Mouse (Mus musculus) hindbrain, postnatal 0 days (tissue): ENCODE results near the gene Grem1. TPM values are rescaled to one million over a fixed set of nuclear protein-coding genes. Genes with fewer than 3 reads are reported as not detected.

Source experiments
- ATAC-seq: fragments of 200-750 bp; cut with Nextera tagmentation; 2 replicates; pipeline ENCODE4 v1.8.0; 2017; ENCODE audit warnings: mild to moderate bottlenecking, moderate TSS enrichment, moderate library complexity
- DNase-seq: peaks from one replicate; pipeline ENCODE4 v3.0.0-alpha.2; 2015; ENCODE audit warnings: low spot score
- H3K27ac ChIP-seq: fragments of 300-500 bp; sonication (generic); 2 replicates; pipeline ENCODE4 v1.5.1; 2014; ENCODE audit warnings: mild to moderate bottlenecking
- H3K27me3 ChIP-seq: fragments of 300-500 bp; sonication (generic); 2 replicates; pipeline ENCODE4 v1.6.1; 2014; ENCODE audit warnings: low read length, mixed read lengths; ENCODE audit not compliant: insufficient read depth
- H3K36me3 ChIP-seq: fragments of 300-500 bp; sonication (generic); 2 replicates; pipeline ENCODE4 v1.6.1; 2014; ENCODE audit warnings: low read length, mixed read lengths; ENCODE audit not compliant: insufficient read depth
- H3K4me1 ChIP-seq: fragments of 300-500 bp; sonication (generic); 2 replicates; pipeline ENCODE4 v1.6.1; 2014; ENCODE audit warnings: antibody characterized with exemption, low read length, mixed read lengths; ENCODE audit not compliant: insufficient read depth
- H3K4me2 ChIP-seq: fragments of 300-500 bp; sonication (generic); 2 replicates; pipeline ENCODE4 v1.6.1; 2014; ENCODE audit warnings: low read depth, mild to moderate bottlenecking, low read length, moderate library complexity, mixed read lengths
- H3K4me3 ChIP-seq: fragments of 300-500 bp; sonication (generic); 2 replicates; pipeline ENCODE4 v1.5.1; 2014; ENCODE audit warnings: low read length
- H3K9ac ChIP-seq: fragments of 300-500 bp; sonication (generic); replicated peaks from 2 replicates; pipeline ENCODE4 v1.6.1; 2014; ENCODE audit warnings: mild to moderate bottlenecking, low read length, moderate library complexity, mixed read lengths
- H3K9me3 ChIP-seq: fragments of 300-500 bp; sonication (generic); 2 replicates; pipeline ENCODE4 v1.6.1; 2016; ENCODE audit warnings: low read length, mixed read lengths
- CTCF ChIP-seq: IDR thresholded peaks from 2 replicates; pipeline ENCODE4 v1.5.1; 2016; ENCODE audit warnings: antibody characterized with exemption, control low read depth, low read depth
- WGBS: fragments of 180-500 bp; shearing (Covaris S2); extraction: QIAGEN DNeasy Blood & Tissue Kit; methylation state at CpG from one replicate; pipeline ENCODE4 v1.1.7; 2014; 5-methylcytosine and 5-hydroxymethylcytosine counted together
- polyA plus RNA-seq: library from polyadenylated mRNA; unstranded; fragments of >200 nt; fragmentation: Nextera tagmentation; extraction: Ambion mirVana; gene quantifications from 2 replicates; pipeline ENCODE4 v1.2.1, GENCODE M21; 2015
- total RNA-seq: library from RNA; depleted of rRNA; stranded (reverse); fragments of >200 nt; gene quantifications from 2 replicates; pipeline ENCODE4 v1.2.3, GENCODE M21; 2014

Grem1 gene
- total and polyA plus RNA-seq, 2 experiments from 2014 or later = 1.6 to 4.5 TPM

- Histone ChIP-seq H3K36me3 (no peaks in the 10 kb centered on the region), H3K4me3 (no peak overlapping the region), H3K9me3 (no peaks in the 10 kb centered on the region), H3K4me1 (no peaks in the 10 kb centered on the region), H3K9ac (no peak overlapping the region), H3K4me2 (no peak overlapping the region), H3K27me3 (no peaks in the 10 kb centered on the region), H3K27ac (no peak overlapping the region)
- DNase-seq = no peak
- no peak for TF ChIP-seq CTCF
- ATAC-seq = no peak
- WGBS = 77% methylated on average over 13 of the region's 13 CpGs
Measured at GRCm38 (mm10) chr2:113798605-113799004, 40.2 kb upstream of the Grem1 start.

- H3K4me3 ChIP-seq = no peak overlapping the region
- H3K9ac ChIP-seq = no peak overlapping the region
- no peaks in the 10 kb centered on the region for H3K4me1 ChIP-seq
- WGBS = 55% methylated on average over 4 of the region's 4 CpGs
- TF ChIP-seq CTCF = no peak
- no peaks in the 10 kb centered on the region for H3K36me3 ChIP-seq
- no peak overlapping the region for H3K27ac ChIP-seq
- no peaks in the 10 kb centered on the region for H3K9me3 ChIP-seq
- no peaks in the 10 kb centered on the region for H3K27me3 ChIP-seq
- H3K4me2 ChIP-seq = no peak overlapping the region
- ATAC-seq (no peak), DNase-seq (no peak)
Measured at GRCm38 (mm10) chr2:113795186-113795585, 36.7 kb upstream of the Grem1 start.

GRCm38 (mm10) chr2:113793521-113793920 lies 35.1 kb upstream of the Grem1 start:
- Histone ChIP-seq H3K9me3 (no peaks in the 10 kb centered on the region), H3K27me3 (no peaks in the 10 kb centered on the region), H3K4me2 (no peak overlapping the region), H3K4me1 (no peaks in the 10 kb centered on the region), H3K27ac (no peak overlapping the region), H3K36me3 (peaks cover 6% of the 10 kb centered on the region; the same call in 1 of the 2 replicates), H3K9ac (no peak overlapping the region), H3K4me3 (no peak overlapping the region)
- WGBS = 91% methylated on average over 3 of the region's 3 CpGs
- DNase-seq (no peak), ATAC-seq (no peak)
- no peak for TF ChIP-seq CTCF

- Histone ChIP-seq H3K9me3 (no peaks in the 10 kb centered on the region), H3K4me2 (no peak overlapping the region), H3K36me3 (peaks cover 12% of the 10 kb centered on the region), H3K27me3 (no peaks in the 10 kb centered on the region), H3K4me1 (no peaks in the 10 kb centered on the region), H3K27ac (no peak overlapping the region), H3K4me3 (no peak overlapping the region), H3K9ac (no peak overlapping the region)
- WGBS = 90% methylated on average over 4 of the region's 4 CpGs
- no peak for TF ChIP-seq CTCF
- no peak for DNase-seq
- ATAC-seq = no peak
Measured at GRCm38 (mm10) chr2:113788821-113789387, 30.5 kb upstream of the Grem1 start.

- H3K9ac ChIP-seq = no peak overlapping the region
- no peaks in the 10 kb centered on the region for H3K9me3 ChIP-seq
- no peaks in the 10 kb centered on the region for H3K27me3 ChIP-seq
- H3K4me1 ChIP-seq = no peaks in the 10 kb centered on the region
- peaks cover 12% of the 10 kb centered on the region for H3K36me3 ChIP-seq
- H3K4me3 ChIP-seq = no peak overlapping the region
- no peak for DNase-seq
- no peak for TF ChIP-seq CTCF
- ATAC-seq = no peak
- H3K27ac ChIP-seq = no peak overlapping the region
- 85% methylated on average over 4 of the region's 4 CpGs for WGBS
- H3K4me2 ChIP-seq = no peak overlapping the region
Measured at GRCm38 (mm10) chr2:113787882-113788281, 29.4 kb upstream of the Grem1 start.

- Histone ChIP-seq H3K9me3 (no peaks in the 10 kb centered on the region), H3K9ac (no peak overlapping the region), H3K27ac (no peak overlapping the region), H3K36me3 (peaks cover 12% of the 10 kb centered on the region), H3K4me3 (no peak overlapping the region), H3K27me3 (no peaks in the 10 kb centered on the region), H3K4me1 (no peaks in the 10 kb centered on the region), H3K4me2 (no peak overlapping the region)
- 86% methylated on average over 3 of the region's 3 CpGs for WGBS
- TF ChIP-seq CTCF = no peak
- ATAC-seq (no peak), DNase-seq (no peak)
Measured at GRCm38 (mm10) chr2:113784851-113785250, 26.4 kb upstream of the Grem1 start.

GRCm38 (mm10) chr2:113781521-113781920 lies 23.1 kb upstream of the Grem1 start:
- no peak overlapping the region for H3K27ac ChIP-seq
- no peak for DNase-seq
- no peak overlapping the region for H3K9ac ChIP-seq
- no peaks in the 10 kb centered on the region for H3K27me3 ChIP-seq
- no peak for ATAC-seq
- H3K9me3 ChIP-seq = no peaks in the 10 kb centered on the region
- no peaks in the 10 kb centered on the region for H3K4me1 ChIP-seq
- 84% methylated on average over 4 of the region's 4 CpGs for WGBS
- H3K4me2 ChIP-seq = no peak overlapping the region
- H3K36me3 ChIP-seq = no peaks in the 10 kb centered on the region
- no peak overlapping the region for H3K4me3 ChIP-seq
- TF ChIP-seq CTCF = no peak
